Comparison of ENCODE assay signal across 7 mouse cellular contexts in genomic region chrX:139684775-139685695, GRCm38 (mm10). TPM values are rescaled to one million over a fixed set of nuclear protein-coding genes. Genes with fewer than 3 reads are reported as not detected.
DNase-seq lines count a peak whose midpoint lies in the region; ATAC-seq and TF ChIP-seq lines count a peak whose summit lies in the region.

Gene Tbc1d8b, plus strand, starts transcription at chrX:139684996.

- no peak for TF ChIP-seq CTCF in intestine, postnatal 0 days (IDR thresholded peaks at IDR 0.05; ENCODE audit: low read depth)
- TF ChIP-seq CTCF in small intestine, adult 2 months (IDR thresholded peaks at IDR 0.05; ENCODE audit: extremely low read depth, insufficient read length, insufficient replicate concordance, low read depth, low read length): no peak

- 15% methylated on average over 43 of the region's 43 CpGs for WGBS in embryonic facial prominence, embryonic 10.5 days
- 14% methylated on average over 42 of the region's 43 CpGs for WGBS in intestine, postnatal 0 days
- 17% methylated on average over 43 of the region's 43 CpGs for WGBS in midbrain, embryonic 12.5 days
- 12% methylated on average over 42 of the region's 43 CpGs for WGBS in small intestine, adult 2 months

- H3K9me3 ChIP-seq in embryonic facial prominence, embryonic 10.5 days: no peaks in the 10 kb centered on the region
- no peaks in the 10 kb centered on the region for H3K9me3 ChIP-seq in intestine, postnatal 0 days (ENCODE audit: control insufficient read depth)
- no peaks in the 10 kb centered on the region for H3K9me3 ChIP-seq in midbrain, embryonic 12.5 days

- peak; percentile 75 for DNase-seq in adrenal gland, adult 8-10 months
- DNase-seq in embryonic facial prominence, embryonic 10.5 days (ENCODE audit: low spot score): peak; percentile 74
- DNase-seq in gonadal fat pad, adult 2 months (ENCODE audit: low read depth): peak; percentile 55
- peak; percentile 77 for DNase-seq in left cerebral cortex, postnatal 4 days

- peak; percentile 98 for ATAC-seq in intestine, postnatal 0 days
- peak; percentile 99 for ATAC-seq in midbrain, embryonic 12.5 days (ENCODE audit: low FRiP score, low read depth)

- intact Hi-C loops in left cerebral cortex, postnatal 4 days (cut with DNase I): no loop called here

- H3K36me3 ChIP-seq in embryonic facial prominence, embryonic 10.5 days (replicated peaks): no peaks in the 10 kb centered on the region
- H3K36me3 ChIP-seq in intestine, postnatal 0 days (ENCODE audit: control insufficient read depth, insufficient read depth): no peaks in the 10 kb centered on the region
- no peaks in the 10 kb centered on the region for H3K36me3 ChIP-seq in midbrain, embryonic 12.5 days
- H3K36me3 ChIP-seq in small intestine, adult 2 months (ENCODE audit: control insufficient read depth, insufficient read depth, low read length): no peaks in the 10 kb centered on the region

- TF ChIP-seq POLR2A in small intestine, adult 2 months (IDR thresholded peaks at IDR 0.05; ENCODE audit: low read depth, low read length): peak; percentile 55; the same call in 1 of the 2 replicates

- H3K4me3 ChIP-seq in embryonic facial prominence, embryonic 10.5 days: peak within 1 kb of the TSS; percentile 64
- peak within 1 kb of the TSS; percentile 56 for H3K4me3 ChIP-seq in intestine, postnatal 0 days (ENCODE audit: low read depth, low read length)
- peak within 1 kb of the TSS; percentile 49 for H3K4me3 ChIP-seq in midbrain, embryonic 12.5 days
- H3K4me3 ChIP-seq in small intestine, adult 2 months (ENCODE audit: low read depth, low read length): peak within 1 kb of the TSS; percentile 88

- peak within 1 kb of the TSS; percentile 62 for H3K4me2 ChIP-seq in intestine, postnatal 0 days (replicated peaks; ENCODE audit: low read depth)
- H3K4me2 ChIP-seq in midbrain, embryonic 12.5 days (replicated peaks): peak within 1 kb of the TSS; percentile 69

- H3K4me1 ChIP-seq in embryonic facial prominence, embryonic 10.5 days: no peaks in the 10 kb centered on the region
- no peaks in the 10 kb centered on the region for H3K4me1 ChIP-seq in intestine, postnatal 0 days (replicated peaks; ENCODE audit: control insufficient read depth, insufficient read depth, low read length)
- no peaks in the 10 kb centered on the region for H3K4me1 ChIP-seq in midbrain, embryonic 12.5 days
- peaks cover 6% of the 10 kb centered on the region; the same call in 1 of the 2 replicates for H3K4me1 ChIP-seq in small intestine, adult 2 months (ENCODE audit: control insufficient read depth, insufficient read depth, insufficient read length, low read length)

- H3K27me3 ChIP-seq in embryonic facial prominence, embryonic 10.5 days (replicated peaks; ENCODE audit: low read depth, poor library complexity, severe bottlenecking): peaks cover 46% of the 10 kb centered on the region
- no peaks in the 10 kb centered on the region for H3K27me3 ChIP-seq in intestine, postnatal 0 days (replicated peaks; ENCODE audit: control insufficient read depth, insufficient read depth, low read length)
- H3K27me3 ChIP-seq in midbrain, embryonic 12.5 days: peaks cover 14% of the 10 kb centered on the region
- no peaks in the 10 kb centered on the region for H3K27me3 ChIP-seq in small intestine, adult 2 months (ENCODE audit: control insufficient read depth, insufficient read depth, low read length)

- H3K27ac ChIP-seq in embryonic facial prominence, embryonic 10.5 days (replicated peaks): peak within 1 kb of the TSS; percentile 70
- peak within 1 kb of the TSS; percentile 68 for H3K27ac ChIP-seq in intestine, postnatal 0 days (ENCODE audit: low read depth, low read length)
- no peak within 1 kb of the TSS for H3K27ac ChIP-seq in midbrain, embryonic 12.5 days (replicated peaks)
- peak within 1 kb of the TSS; percentile 84 for H3K27ac ChIP-seq in small intestine, adult 2 months (ENCODE audit: insufficient read depth, low read depth, low read length)

- peak within 1 kb of the TSS; percentile 45 for H3K9ac ChIP-seq in intestine, postnatal 0 days (ENCODE audit: low read depth, low read length)
- H3K9ac ChIP-seq in midbrain, embryonic 12.5 days (replicated peaks): peak within 1 kb of the TSS; percentile 44

RNA-seq across cellular contexts. Expression of gene Tbc1d8b, which starts in this region (rescaled TPM):
- total RNA-seq in adrenal gland, adult 8-10 months (2022): 10 to 100 TPM in 2 of 4 experiments, 1 to 10 TPM in 2; 8.5 to 12.9 (median 10.8) TPM
- polyA plus RNA-seq in embryonic facial prominence, embryonic 10.5 days (2016; fragmentation: Nextera tagmentation; extraction: Ambion mirVana): 0.74 and 1.1 TPM in 2 replicates
- 4.3 and 6.6 TPM in 2 replicates for polyA plus RNA-seq in gonadal fat pad, adult 2 months (2012; rRNA removed)
- polyA plus RNA-seq in intestine, postnatal 0 days (2015; fragmentation: Nextera tagmentation; extraction: Ambion mirVana): 2.9 TPM in 2 replicates
- total RNA-seq in left cerebral cortex, postnatal 4 days (2021): 1 to 10 TPM; 1.8 to 2.2 TPM
- 1.1 and 1.6 TPM in 2 replicates for polyA plus RNA-seq in midbrain, embryonic 12.5 days (2016; fragmentation: Nextera tagmentation; extraction: Ambion mirVana)
- polyA plus RNA-seq in small intestine, adult 2 months (2012; rRNA removed): 0.46 and 0.65 TPM in 2 replicates
